Mouse (Mus musculus) brain, embryonic 14.5 days (tissue): ENCODE measurements at regions not wholly inside any gene's neighbourhood (a gene's known extent, or its start where the extent isn't known, plus 50 kb on each side); places are given as distances from the start of the nearest gene placed in this dataset.

Experiments
- DNase-seq: peaks from one replicate; pipeline ENCODE4 v3.0.0-alpha.2; 2011; ENCODE audit warnings: low read depth
- CTCF ChIP-seq: fragments of 200-500 bp; IDR thresholded peaks from 2 replicates; pipeline ENCODE4 v1.5.1; 2012; ENCODE audit warnings: inconsistent platforms, mild to moderate bottlenecking, moderate library complexity, borderline replicate concordance; ENCODE audit not compliant: insufficient read depth, insufficient read length; ENCODE audit errors: extremely low read depth
- POLR2A ChIP-seq: fragments of 200-500 bp; IDR thresholded peaks from 2 replicates; pipeline ENCODE4 v1.6.1; 2012; ENCODE audit warnings: mild to moderate bottlenecking, inconsistent platforms, borderline replicate concordance; ENCODE audit not compliant: poor library complexity, insufficient read depth, insufficient read length, severe bottlenecking; ENCODE audit errors: extremely low read depth

- TF ChIP-seq CTCF (no peak), POLR2A (no peak)
Observed at GRCm38 (mm10) chr1:33031991-33032390, 484.9 kb upstream of the Gm5415 start.

GRCm38 (mm10) chr1:33026683-33027415, 479.8 kb upstream of the Gm5415 start:
- peak; percentile 67 for DNase-seq
- TF ChIP-seq CTCF, result no peak
- no peak for TF ChIP-seq POLR2A

More at GRCm38 (mm10) chr1:33031991-33032390, 484.9 kb upstream of the Gm5415 start:
- no peak for DNase-seq

GRCm38 (mm10) chr1:33025379-33025778, 478.3 kb upstream of the Gm5415 start:
- no peak for TF ChIP-seq CTCF
- no peak for TF ChIP-seq POLR2A

GRCm38 (mm10) chr1:33022852-33023251, 475.8 kb upstream of the Gm5415 start:
- no peak for DNase-seq

More at GRCm38 (mm10) chr1:33025379-33025778, 478.3 kb upstream of the Gm5415 start:
- peak; percentile 74 for DNase-seq

GRCm38 (mm10) chr1:33003992-33004391, 456.9 kb upstream of the Gm5415 start:
- DNase-seq, result no peak
- TF ChIP-seq CTCF (no peak), POLR2A (no peak)

More at GRCm38 (mm10) chr1:33022852-33023251, 475.8 kb upstream of the Gm5415 start:
- peak; percentile 11; the same call in 1 of the 2 replicates for TF ChIP-seq CTCF
- TF ChIP-seq POLR2A, result no peak

- TF ChIP-seq POLR2A (no peak), CTCF (peak; percentile 45; the same call in 1 of the 2 replicates)
- DNase-seq, result no peak
Observed at GRCm38 (mm10) chr1:32964957-32965356, 417.9 kb upstream of the Gm5415 start.

- no peak for DNase-seq
Observed at GRCm38 (mm10) chr1:32959316-32959715, 412.2 kb upstream of the Gm5415 start.

GRCm38 (mm10) chr1:32946254-32946653, 399.2 kb upstream of the Gm5415 start:
- TF ChIP-seq POLR2A (no peak), CTCF (no peak)
- peak; percentile 51 for DNase-seq

More at GRCm38 (mm10) chr1:32959316-32959715, 412.2 kb upstream of the Gm5415 start:
- TF ChIP-seq CTCF (no peak), POLR2A (no peak)

- no peak for TF ChIP-seq POLR2A
- TF ChIP-seq CTCF, result no peak
- DNase-seq, result peak; percentile 30
Observed at GRCm38 (mm10) chr1:32930381-32930780, 383.3 kb upstream of the Gm5415 start.

GRCm38 (mm10) chr1:32902437-32902836, 355.3 kb upstream of the Gm5415 start:
- peak; percentile 34 for DNase-seq
- no peak for TF ChIP-seq POLR2A
- no peak for TF ChIP-seq CTCF

GRCm38 (mm10) chr1:32887728-32888127, 340.6 kb upstream of the Gm5415 start:
- no peak for TF ChIP-seq CTCF
- TF ChIP-seq POLR2A, result no peak

GRCm38 (mm10) chr1:32872920-32873319, 325.8 kb upstream of the Gm5415 start:
- DNase-seq, result no peak
- TF ChIP-seq CTCF, result no peak
- no peak for TF ChIP-seq POLR2A

More at GRCm38 (mm10) chr1:32887728-32888127, 340.6 kb upstream of the Gm5415 start:
- peak; percentile 44 for DNase-seq
